Mouse (Mus musculus) spleen, adult 2 months (tissue): Measurements from ENCODE around the gene Akap17b.

Source experiments
- CTCF ChIP-seq: fragments of 200-500 bp; IDR thresholded peaks from 2 replicates; pipeline ENCODE4 v1.5.1; 2011; ENCODE audit warnings: mild to moderate bottlenecking, inconsistent platforms; ENCODE audit not compliant: insufficient read depth, insufficient read length, insufficient replicate concordance; ENCODE audit errors: extremely low read depth
- POLR2A ChIP-seq: fragments of 200-500 bp; IDR thresholded peaks from 2 replicates; pipeline ENCODE4 v1.6.1; 2011; ENCODE audit warnings: low read depth, low read length, inconsistent platforms

GRCm38 (mm10) chrX:36561650-36562049 lies 83.5 kb downstream of the Akap17b start:
- TF ChIP-seq POLR2A (no peak), CTCF (peak; percentile 40; the same call in 1 of the 2 replicates)
